Mouse (Mus musculus) embryonic stem cell, embryonic (primary cell): ENCODE measurements around the gene Boc.
"Not testable (repeated sequence)": the region's sequence is repeated elsewhere in the genome, so short reads cannot be mapped to it uniquely, and the experiment has no call there.

Source experiments
- CTCF ChIA-PET, 4 experiments: fragments of 300-600 bp in 2 of 4; fragments of 350-600 bp in 2 of 4; sonication (Branson Sonifier 250); formaldehyde crosslinking; loops; one replicate each; lab custom pipeline; 2022; ENCODE audit warnings: inconsistent platforms in 2 of 4; lab: Charles Lee
- POLR2A ChIA-PET, 4 experiments: fragments of 300-600 bp in 2 of 4; fragments of 350-600 bp in 2 of 4; sonication (Branson Sonifier 250); formaldehyde crosslinking; loops; one replicate each; lab custom pipeline; 2022; ENCODE audit warnings: antibody characterized with exemption in 4 of 4, inconsistent platforms in 1 of 4; lab: Charles Lee

Gene Boc

GRCm38 (mm10) chr16:44485691-44486090 lies 73.0 kb downstream of the Boc start:
- CTCF ChIA-PET, result interaction anchor here in 2 of 4 experiments (0.9 to 2.6 kb wide), 3 partner anchors 115 to 159 kb away, joined by 3 to 7 read pairs (median 6); no protein-coding TSS in a partner anchor
- POLR2A ChIA-PET, result no interaction called here

- POLR2A ChIA-PET, result no interaction called here
These were observed 73.9 kb downstream of the Boc start for GRCm38 (mm10) chr16:44484831-44485230.

GRCm38 (mm10) chr16:44484079-44484478 lies 74.6 kb downstream of the Boc start:
- CTCF ChIA-PET, result interaction anchor here in 3 of 4 experiments (0.6 to 2.6 kb wide), 7 partner anchors 10 to 242 kb away, joined by 3 to 7 read pairs (median 4); no protein-coding TSS in a partner anchor
- POLR2A ChIA-PET, result no interaction called here

More at GRCm38 (mm10) chr16:44484831-44485230, 73.9 kb downstream of the Boc start:
- CTCF ChIA-PET, result interaction anchor here in 1 of 4 experiments (2.0 to 2.6 kb wide), 2 partner anchors 159 to 234 kb away, joined by 4 to 6 read pairs; no protein-coding TSS in a partner anchor

- POLR2A ChIA-PET, result interaction anchor here in 1 of 4 experiments (0.9 kb wide), 1 partner anchor 243 kb away, joined by 4 read pairs; no protein-coding TSS in a partner anchor
- CTCF ChIA-PET, result interaction anchor here in 2 of 4 experiments (0.5 to 2.3 kb wide), 6 partner anchors 161 to 636 kb away, joined by 3 to 5 read pairs (median 4); no protein-coding TSS in a partner anchor
These were observed 76.8 kb downstream of the Boc start for GRCm38 (mm10) chr16:44481599-44482593.

- CTCF ChIA-PET, result interaction anchor here in 3 of 4 experiments (0.6 to 2.8 kb wide), 13 partner anchors 31 to 1014 kb away, joined by 3 to 8 read pairs (median 3); partner anchors contain the start of gene Cfap44 (in 1 of the 3)
- POLR2A ChIA-PET, result interaction anchor here in 2 of 4 experiments (0.6 to 1.0 kb wide), 2 partner anchors 80 to 238 kb away, joined by 3 read pairs; no protein-coding TSS in a partner anchor
These were observed 78.1 kb downstream of the Boc start for GRCm38 (mm10) chr16:44480616-44481015.

GRCm38 (mm10) chr16:44479852-44480251 lies 78.8 kb downstream of the Boc start:
- POLR2A ChIA-PET, result no interaction called here
- CTCF ChIA-PET, result interaction anchor here (0.6 to 2.8 kb wide), 7 partner anchors 85 to 237 kb away, joined by 3 to 8 read pairs (median 4); partner anchors contain the start of gene Cfap44 (in 1 of the 4)

GRCm38 (mm10) chr16:44478767-44479166 lies 79.9 kb downstream of the Boc start:
- CTCF ChIA-PET, result interaction anchor here in 3 of 4 experiments (1.0 to 2.8 kb wide), 4 partner anchors 179 to 289 kb away, joined by 3 to 8 read pairs (median 3); no protein-coding TSS in a partner anchor
- POLR2A ChIA-PET, result interaction anchor here in 1 of 4 experiments (1.1 kb wide), 1 partner anchor 154 kb away, joined by 3 read pairs; no protein-coding TSS in a partner anchor

GRCm38 (mm10) chr16:44475682-44476375 lies 82.9 kb downstream of the Boc start:
- ChIA-PET CTCF (interaction anchor here in 2 of 4 experiments (0.5 to 0.9 kb wide), 4 partner anchors 233 to 1155 kb away, joined by 3 to 4 read pairs (median 3); partner anchors contain the start of gene Gramd1c (in 1 of the 2)), POLR2A (interaction anchor here in 1 of 4 experiments (0.7 to 0.9 kb wide), 2 partner anchors 81 to 82 kb away, joined by 3 read pairs; partner anchors contain the start of gene Cfap44)

GRCm38 (mm10) chr16:44475281-44475680 lies 83.4 kb downstream of the Boc start:
- CTCF ChIA-PET, result interaction anchor here in 2 of 4 experiments (0.5 to 0.9 kb wide), 5 partner anchors 215 to 1155 kb away, joined by 3 to 4 read pairs (median 3); partner anchors contain the start of gene Gramd1c (in 1 of the 2)
- POLR2A ChIA-PET, result interaction anchor here in 3 of 4 experiments (0.5 to 0.9 kb wide), 5 partner anchors 81 to 336 kb away, joined by 3 to 10 read pairs (median 4); partner anchors contain the start of genes Atp6v1a (in 1 of the 3), Cfap44 (in 1 of the 3) and Naa50 (in 1 of the 3)

- POLR2A ChIA-PET, result no interaction called here
- CTCF ChIA-PET, result interaction anchor here in 1 of 4 experiments (0.6 kb wide), 1 partner anchor 1530 kb away, joined by 6 read pairs; no protein-coding TSS in a partner anchor
These were observed 97.8 kb downstream of the Boc start for GRCm38 (mm10) chr16:44460922-44461321.

- CTCF ChIA-PET, result no interaction called here
- POLR2A ChIA-PET, result interaction anchor here in 1 of 4 experiments (0.6 kb wide), 1 partner anchor 384 kb away, joined by 3 read pairs; no protein-coding TSS in a partner anchor
These were observed 99.9 kb downstream of the Boc start for GRCm38 (mm10) chr16:44458826-44459225.

- POLR2A ChIA-PET, result no interaction called here
- CTCF ChIA-PET, result no interaction called here
These were observed 100.8 kb downstream of the Boc start for GRCm38 (mm10) chr16:44457858-44458257.

- POLR2A ChIA-PET, CTCF ChIA-PET: not testable (repeated sequence)
These were observed 116.8 kb downstream of the Boc start for GRCm38 (mm10) chr16:44441913-44442312.

GRCm38 (mm10) chr16:44435481-44435880 lies 123.2 kb downstream of the Boc start:
- ChIA-PET CTCF (interaction anchor here (0.6 to 1.0 kb wide), 8 partner anchors 12 to 873 kb away, joined by 3 to 6 read pairs (median 3); partner anchors contain the start of gene Cfap44 (in 1 of the 4)), POLR2A (interaction anchor here in 1 of 4 experiments (0.6 kb wide), 1 partner anchor 148 kb away, joined by 5 read pairs; no protein-coding TSS in a partner anchor)
